Comparison of ENCODE assay signal across 8 mouse cellular contexts in genomic region chr17:4945871-4946331, GRCm38 (mm10). TPM values are rescaled to one million over a fixed set of nuclear protein-coding genes. Genes with fewer than 3 reads are reported as not detected.
A peak's percentile ranks its signal among the peaks of the same experiment; 100 is the strongest.
DNase-seq lines count a peak whose midpoint lies in the region; ATAC-seq and TF ChIP-seq lines count a peak whose summit lies in the region.

No protein-coding gene starts in this region.

- 0 out of 2 replicates have a peak, but pooled peaks cover 2% of the 10 kb centered on the region for H3K27me3 ChIP-seq in hindbrain, embryonic 12.5 days
- H3K27me3 ChIP-seq in limb, embryonic 14.5 days (ENCODE audit: control insufficient read depth, insufficient read depth, low read length) = no peaks in the 10 kb centered on the region
- H3K27me3 ChIP-seq in midbrain, postnatal 0 days (ENCODE audit: insufficient read depth, low read length) = no peaks in the 10 kb centered on the region

- H3K9me3 ChIP-seq in hindbrain, embryonic 12.5 days (replicated peaks) = no peaks in the 10 kb centered on the region
- H3K9me3 ChIP-seq in limb, embryonic 14.5 days (ENCODE audit: control insufficient read depth, low read length) = no peaks in the 10 kb centered on the region
- H3K9me3 ChIP-seq in midbrain, postnatal 0 days (ENCODE audit: low read length) = no peaks in the 10 kb centered on the region

- 0 out of 2 replicates have a peak overlapping the region, but pooled peaks have one; percentile 13 for H3K9ac ChIP-seq in hindbrain, embryonic 12.5 days
- H3K9ac ChIP-seq in limb, embryonic 14.5 days (ENCODE audit: low read depth, low read length, severe bottlenecking) = peak overlapping the region; percentile 13; the same call in 1 of the 2 replicates
- no peak overlapping the region for H3K9ac ChIP-seq in midbrain, postnatal 0 days (replicated peaks; ENCODE audit: low read length, poor library complexity, severe bottlenecking)

- peak; percentile 40; the same call in 1 of the 2 replicates for ATAC-seq in hindbrain, embryonic 12.5 days (ENCODE audit: low FRiP score)
- ATAC-seq in limb, embryonic 14.5 days (ENCODE audit: low FRiP score, low read depth) = peak; percentile 62; the same call in 1 of the 2 replicates
- no peak for ATAC-seq in midbrain, postnatal 0 days (ENCODE audit: low FRiP score)

- peak overlapping the region; percentile 23; the same call in 1 of the 2 replicates for H3K27ac ChIP-seq in hindbrain, embryonic 12.5 days
- peak overlapping the region; percentile 74 for H3K27ac ChIP-seq in limb, embryonic 14.5 days (replicated peaks; ENCODE audit: low read depth, low read length)
- H3K27ac ChIP-seq in midbrain, postnatal 0 days (ENCODE audit: low read depth, low read length) = no peak overlapping the region

- TF ChIP-seq CTCF in midbrain, postnatal 0 days (IDR thresholded peaks at IDR 0.05) = no peak

- WGBS in hindbrain, embryonic 12.5 days = 20% methylated on average over 10 of the region's 11 CpGs
- 7% methylated on average over 9 of the region's 11 CpGs for WGBS in limb, embryonic 14.5 days
- 23% methylated on average over 11 of the region's 11 CpGs for WGBS in midbrain, postnatal 0 days

- no peak overlapping the region for H3K4me3 ChIP-seq in hindbrain, embryonic 12.5 days
- peak overlapping the region; percentile 10; the same call in 1 of the 2 replicates for H3K4me3 ChIP-seq in limb, embryonic 14.5 days (replicated peaks; ENCODE audit: low read length)
- no peak overlapping the region for H3K4me3 ChIP-seq in midbrain, postnatal 0 days (ENCODE audit: low read depth, low read length)

- no peaks in the 10 kb centered on the region for H3K36me3 ChIP-seq in hindbrain, embryonic 12.5 days
- H3K36me3 ChIP-seq in limb, embryonic 14.5 days (ENCODE audit: control insufficient read depth, insufficient read depth, low read length) = no peaks in the 10 kb centered on the region
- H3K36me3 ChIP-seq in midbrain, postnatal 0 days (ENCODE audit: insufficient read depth, low read length) = no peaks in the 10 kb centered on the region

- peaks cover 21% of the 10 kb centered on the region for H3K4me1 ChIP-seq in hindbrain, embryonic 12.5 days
- peaks cover 21% of the 10 kb centered on the region for H3K4me1 ChIP-seq in limb, embryonic 14.5 days (ENCODE audit: control insufficient read depth, insufficient read depth, low read length)
- no peaks in the 10 kb centered on the region for H3K4me1 ChIP-seq in midbrain, postnatal 0 days (ENCODE audit: insufficient read depth, low read length)

- no peak for TF ChIP-seq POLR2A in limb, embryonic 14.5 days (IDR thresholded peaks at IDR 0.05; ENCODE audit: borderline replicate concordance, extremely low read depth, insufficient read depth, insufficient read length)

- peak; percentile 32 for DNase-seq in R1 (ENCODE audit: low read depth, low spot score)
- peak; percentile 83 for DNase-seq in cerebellum, adult 9-10 months
- peak; percentile 6 to 46 for DNase-seq in gastrocnemius, adult 8-10 months (ENCODE audit: low spot score in 2 of 2)
- DNase-seq in limb, embryonic 14.5 days (ENCODE audit: low spot score) = peak; percentile 52
- DNase-seq in midbrain, postnatal 0 days (ENCODE audit: low spot score) = peak; percentile 43
- DNase-seq in thymus, postnatal 14 days = peak; percentile 41
- no peak for DNase-seq in T-cell, adult 2 months (ENCODE audit: low spot score)

- peak overlapping the region; percentile 39 for H3K4me2 ChIP-seq in hindbrain, embryonic 12.5 days (replicated peaks)
- peak overlapping the region; percentile 44 for H3K4me2 ChIP-seq in limb, embryonic 14.5 days (replicated peaks; ENCODE audit: low read depth, low read length, severe bottlenecking)
- peak overlapping the region; percentile 18; the same call in 1 of the 2 replicates for H3K4me2 ChIP-seq in midbrain, postnatal 0 days (ENCODE audit: low read depth, low read length, poor library complexity, severe bottlenecking)

RNA-seq across cellular contexts. Expression of gene Arid1b, which starts 48.2 kb away (rescaled TPM):
- total RNA-seq in gastrocnemius, adult 8-10 months (2022) = 10 to 100 TPM; 30.8 to 35.6 (median 33.9) TPM
- 22.3 and 22.6 TPM in 2 replicates for polyA plus RNA-seq in hindbrain, embryonic 12.5 days (2016; fragmentation: Nextera tagmentation; extraction: Ambion mirVana)
- 20.5 and 26.1 TPM in 2 replicates for polyA plus RNA-seq in limb, embryonic 14.5 days (2012; rRNA removed)
- polyA plus RNA-seq in limb, embryonic 14.5 days (2014; fragmentation: Nextera tagmentation; extraction: Ambion mirVana) = 14.7 and 16.4 TPM in 2 replicates
- total RNA-seq in midbrain, postnatal 0 days (2014; rRNA removed) = 62.0 and 73.3 TPM in 2 replicates
- 10.1 and 11.9 TPM in 2 replicates for polyA plus RNA-seq in midbrain, postnatal 0 days (2015; fragmentation: Nextera tagmentation; extraction: Ambion mirVana)
